Mouse (Mus musculus) frontal cortex, postnatal 25 days (tissue): ENCODE measurements around the gene Tulp2.

ENCODE experiments used
- DNase-seq, 2 experiments: peaks; one replicate each; pipeline ENCODE4 v3.0.0; 2022; ENCODE audit warnings: low spot score in 2 of 2

Tulp2 gene

DNA sequence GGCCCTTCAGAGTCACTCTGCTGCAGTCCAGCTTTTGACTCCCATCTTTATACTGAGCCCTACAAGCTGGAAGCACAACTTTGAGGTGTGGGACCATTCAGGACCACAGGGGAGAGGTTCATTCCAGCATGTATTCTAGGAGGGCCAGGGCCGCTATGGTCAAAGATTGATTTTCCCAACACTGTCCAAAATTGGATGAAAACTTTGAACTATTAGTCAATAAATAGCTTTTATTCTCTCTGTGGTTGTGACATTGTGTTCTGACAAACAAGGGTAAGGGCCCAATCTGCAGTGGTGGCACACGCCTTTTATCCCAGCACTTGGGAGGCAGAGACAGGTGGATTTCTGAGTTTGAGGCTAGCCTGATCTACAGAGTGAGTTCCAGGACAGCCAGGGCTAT lies 72.3 kb downstream of the Tulp2 start:
- DNase-seq: no peak

DNA sequence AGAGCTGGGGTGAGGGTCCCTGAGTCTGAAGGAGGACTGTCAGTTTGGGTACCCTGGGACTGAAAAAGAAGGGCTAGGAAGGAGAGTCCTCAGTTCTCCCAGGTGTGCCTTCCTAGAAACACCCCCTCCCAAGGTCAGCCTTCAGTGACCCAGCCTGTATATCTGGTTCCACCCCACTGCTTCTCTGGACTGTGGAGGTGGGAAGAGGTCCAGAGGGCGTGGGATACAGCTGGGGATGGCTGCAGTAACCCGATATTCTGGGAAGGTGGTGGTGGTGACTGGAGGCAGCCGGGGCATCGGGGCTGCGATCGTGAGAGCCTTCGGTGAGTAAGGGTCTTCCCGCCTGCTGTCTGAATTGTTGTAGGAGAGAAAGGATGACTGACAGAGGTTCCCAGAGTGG lies 73.1 kb downstream of the Tulp2 start, which contains the start of gene Hsd17b14:
Hsd17b14 (plus strand) TSS at position 150 of the 400 bp plus-strand sequence.
- DNase-seq: no peak

DNA sequence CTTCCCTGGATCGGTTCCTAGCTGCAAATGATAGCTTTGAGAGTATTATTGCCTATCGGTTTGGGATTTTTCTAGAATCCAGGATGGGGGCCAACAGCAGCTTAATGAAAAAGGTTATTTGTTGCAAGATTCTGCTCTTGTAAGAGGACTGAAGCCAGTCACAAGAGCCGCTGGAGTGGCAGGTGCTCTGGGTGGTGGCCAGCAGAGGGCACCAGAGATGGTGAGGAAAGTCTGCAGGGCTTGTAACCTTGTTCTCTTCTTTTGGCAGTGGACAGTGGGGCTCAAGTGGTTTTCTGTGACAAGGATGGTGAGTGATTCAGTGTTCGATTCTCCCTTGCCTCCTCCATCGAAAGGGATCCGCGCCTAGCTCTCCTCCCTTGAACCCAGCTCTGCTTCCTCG lies 74.1 kb downstream of the Tulp2 start:
- peak; percentile 52 to 69 for DNase-seq

DNA sequence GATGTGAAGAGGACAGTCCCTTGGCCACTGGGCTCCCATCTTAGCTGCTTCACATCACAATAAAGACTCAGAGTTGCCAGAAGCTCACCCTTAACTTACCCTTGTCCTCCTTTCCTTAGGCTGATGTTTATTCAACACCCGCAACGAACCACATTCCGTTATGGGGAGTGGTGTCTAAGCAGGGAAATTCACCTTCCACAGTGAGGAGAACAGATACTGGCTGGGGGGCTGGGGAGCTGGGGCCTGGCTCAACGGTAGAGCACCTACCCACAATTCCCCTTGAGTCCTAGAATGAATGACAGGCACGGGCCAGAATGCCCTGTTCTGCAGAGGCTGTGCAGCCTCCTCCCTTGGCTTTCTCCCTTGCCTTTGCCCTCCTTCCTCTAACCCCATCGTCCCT lies 77.2 kb downstream of the Tulp2 start:
- no peak for DNase-seq

DNA sequence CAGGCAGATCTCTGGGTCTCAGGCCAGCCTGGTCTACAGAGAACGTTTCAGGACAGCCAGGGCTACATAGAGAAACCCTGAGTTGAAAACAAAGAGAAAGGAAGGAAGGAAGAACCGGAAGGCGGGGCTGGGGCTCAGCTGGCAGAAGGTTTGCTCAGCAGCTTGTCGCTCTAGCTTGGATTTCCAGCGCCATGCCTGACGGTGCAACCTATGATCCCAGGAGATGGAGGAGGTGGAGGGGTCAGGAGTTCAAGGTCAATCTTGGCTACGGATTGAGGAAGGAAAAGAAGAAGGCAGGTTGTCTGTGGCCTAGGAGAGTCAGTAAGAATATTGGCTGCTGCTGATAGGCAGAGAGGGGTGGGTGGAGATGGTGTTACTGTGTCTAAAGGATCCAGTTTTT lies 78.6 kb downstream of the Tulp2 start:
- DNase-seq: no peak

DNA sequence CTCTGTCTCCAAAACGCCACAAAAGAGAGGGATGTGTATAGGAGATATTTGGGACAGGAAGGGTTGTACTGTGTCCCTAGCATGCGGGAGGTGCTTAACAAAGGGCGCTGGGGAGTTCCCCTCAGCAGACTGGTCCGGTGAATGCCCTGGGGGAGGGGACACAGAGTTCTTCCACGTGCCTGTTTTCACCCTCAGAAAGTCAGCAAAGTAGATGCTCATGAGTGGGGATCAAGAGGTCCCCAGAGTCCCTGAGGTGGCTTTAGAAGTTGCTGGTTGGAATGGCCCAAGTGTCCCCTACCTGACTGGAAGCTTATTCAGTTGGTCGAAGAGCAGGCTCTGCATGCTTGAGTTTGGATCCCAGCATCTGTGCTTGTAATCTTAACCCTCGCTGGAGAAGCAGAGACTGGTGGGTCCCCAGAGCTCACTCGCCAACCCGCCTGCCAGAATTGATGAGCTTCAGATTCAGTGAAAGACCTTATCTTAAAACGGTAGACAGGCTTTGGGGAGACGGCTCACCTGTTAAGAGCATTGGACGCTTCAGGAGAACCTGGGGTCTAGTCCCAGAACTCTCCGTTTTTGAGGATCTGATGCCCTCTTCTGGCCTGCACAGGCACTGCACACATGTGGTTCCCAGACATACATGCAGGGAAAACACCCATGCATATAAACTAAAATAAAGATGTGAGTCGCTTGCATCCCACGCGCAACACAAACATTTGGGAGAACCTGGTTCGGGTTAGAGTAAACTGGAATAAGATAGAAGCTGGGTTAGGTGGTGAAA lies 79.4 kb downstream of the Tulp2 start:
- DNase-seq: peak; percentile 70 to 72

DNA sequence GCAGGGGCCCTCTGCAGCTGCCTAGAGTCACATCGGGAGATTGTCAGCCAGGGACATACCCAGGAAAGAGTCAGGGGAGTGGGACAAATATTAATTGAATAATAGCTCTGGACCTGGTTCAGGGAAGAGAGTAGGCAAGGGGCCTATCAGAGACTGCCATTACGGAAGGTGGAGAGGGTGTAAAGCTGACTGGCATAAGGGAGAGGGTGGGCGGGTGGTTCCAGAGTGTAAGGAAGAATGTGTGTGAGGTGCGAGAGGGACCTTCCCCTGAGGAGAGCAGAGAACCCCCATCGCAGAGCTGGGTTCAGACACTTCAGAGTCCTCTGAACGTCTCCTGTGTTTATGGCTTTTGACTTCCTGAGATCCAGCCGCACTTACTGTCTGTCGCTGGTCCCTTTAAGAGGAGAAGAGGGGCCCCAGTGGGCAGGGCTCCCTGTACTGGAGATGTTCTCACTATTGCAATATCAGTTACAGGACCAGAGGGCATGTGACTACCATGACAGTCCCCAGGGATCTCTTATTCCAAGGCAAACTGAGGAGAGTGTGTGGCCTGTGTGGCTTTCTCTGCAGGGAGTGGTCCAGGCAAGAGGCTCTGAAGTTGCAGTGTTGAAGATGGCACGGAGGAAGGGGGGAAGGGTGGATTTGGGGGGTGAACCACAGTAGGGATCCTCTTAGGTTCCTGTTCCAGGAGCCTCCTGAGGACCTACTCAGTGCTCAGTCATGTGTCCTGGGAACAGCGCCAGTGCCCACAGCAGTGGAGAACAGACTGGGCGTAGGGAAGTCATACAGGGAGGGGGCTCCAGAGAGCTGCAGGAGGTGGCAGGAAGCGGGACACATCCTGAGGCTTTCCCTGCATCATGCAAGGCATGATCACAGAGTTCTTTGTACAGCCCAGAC lies 80.2 kb downstream of the Tulp2 start:
- DNase-seq: no peak

DNA sequence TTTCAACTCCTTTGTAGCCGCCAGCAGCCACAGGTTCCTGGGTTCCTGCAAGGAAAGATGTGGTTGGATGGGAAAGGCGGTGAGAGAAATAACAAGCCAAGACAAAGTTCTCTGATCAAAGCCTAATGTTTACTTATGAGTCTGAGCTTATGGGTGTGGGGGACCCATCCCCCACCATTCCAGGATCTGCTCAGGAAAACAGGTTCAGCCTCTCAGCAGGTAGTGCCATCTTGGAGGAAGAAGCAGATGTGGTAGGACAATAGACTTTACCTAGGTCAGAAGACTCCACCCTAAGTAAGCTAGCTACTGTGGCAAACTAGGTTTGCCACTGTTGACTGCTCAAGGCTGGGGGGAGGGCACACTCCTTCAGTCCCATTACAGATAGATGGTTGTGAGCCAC lies 83.1 kb downstream of the Tulp2 start:
- no peak for DNase-seq

DNA sequence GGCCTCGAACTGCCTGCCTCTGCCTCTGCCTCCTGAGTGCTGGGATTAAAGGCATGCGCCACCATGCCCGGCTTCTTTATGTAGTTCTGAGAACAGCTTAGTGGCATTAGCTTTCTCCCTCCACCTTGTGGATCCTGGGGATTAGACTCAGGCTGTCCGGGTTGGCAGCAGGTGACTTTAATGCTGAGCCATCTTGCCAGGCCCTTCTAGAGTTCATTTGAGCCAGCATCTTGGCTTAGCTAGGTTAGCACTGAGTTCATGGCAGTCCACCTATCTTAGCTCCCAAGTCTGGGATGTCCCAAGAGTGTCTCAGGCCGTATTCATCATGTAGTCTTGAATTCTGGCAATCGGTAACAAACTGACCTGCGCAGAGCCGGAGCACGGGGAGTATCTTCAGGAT lies 83.8 kb downstream of the Tulp2 start:
- no peak for DNase-seq

DNA sequence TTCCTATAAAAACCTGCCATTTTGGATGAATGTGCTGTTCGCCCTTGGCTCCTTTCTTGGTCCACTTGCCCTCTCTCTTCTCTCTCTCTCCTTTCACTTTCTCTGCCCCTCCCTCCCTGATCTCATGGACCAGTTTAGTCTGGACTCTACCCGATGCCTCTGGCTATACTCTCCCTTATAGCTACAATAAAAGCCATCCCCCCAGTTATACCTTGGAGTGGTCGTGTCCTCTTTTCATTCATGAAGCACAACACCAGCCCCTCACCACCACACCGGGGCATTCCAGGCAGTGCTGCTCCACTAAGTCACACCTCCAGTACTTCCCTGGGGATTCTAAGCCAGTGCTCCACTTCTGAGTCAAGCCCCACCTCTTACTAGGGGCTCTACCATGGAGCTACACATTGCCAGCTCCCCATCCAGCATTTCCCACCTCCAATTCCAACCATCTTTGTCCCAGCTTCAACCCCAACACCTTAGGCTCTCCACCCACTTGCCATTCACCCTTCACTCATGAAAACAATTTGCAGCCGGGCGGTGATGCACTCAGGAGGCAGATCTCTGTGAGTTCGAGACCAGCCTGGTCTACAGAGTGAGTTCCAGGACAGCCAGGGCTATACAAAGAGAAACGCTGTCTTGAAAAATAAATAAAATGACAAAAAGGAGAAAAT lies 85.6 kb downstream of the Tulp2 start:
- DNase-seq: no peak

DNA sequence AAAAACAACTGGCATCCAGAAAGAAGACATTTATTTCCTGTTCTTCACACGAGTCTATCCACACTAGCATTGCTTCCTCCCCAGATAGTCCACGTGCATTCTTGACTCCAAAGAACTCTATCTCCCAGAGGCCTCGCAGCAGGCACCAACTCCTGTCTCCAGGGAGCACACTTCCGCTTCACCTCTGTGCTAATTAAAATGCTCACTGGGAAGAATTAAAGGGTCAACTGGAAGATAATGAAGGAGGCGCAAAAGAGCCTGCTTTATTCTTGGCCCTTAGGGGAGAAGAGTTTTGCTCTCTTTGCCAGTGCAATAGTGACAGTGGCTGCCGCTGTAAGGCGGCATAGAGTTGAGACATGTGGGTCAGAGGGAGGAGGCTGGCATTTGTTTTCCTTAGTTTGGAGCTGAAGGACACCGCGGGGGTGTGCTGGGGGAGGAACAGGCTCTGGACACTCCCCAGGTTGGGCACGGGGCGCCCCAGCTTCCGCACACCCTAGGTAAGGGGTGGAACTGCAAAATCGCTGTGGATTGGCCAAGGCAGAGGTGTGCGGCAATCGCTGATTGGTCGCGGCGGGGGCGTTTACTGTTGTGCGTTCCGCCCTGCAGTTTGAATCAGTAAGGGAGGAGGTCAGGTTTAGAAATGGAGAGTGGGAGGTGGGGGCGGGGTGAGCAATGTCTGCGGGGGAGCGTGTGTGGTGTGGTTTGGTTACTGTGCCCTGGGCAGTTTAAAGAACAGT lies 86.3 kb downstream of the Tulp2 start:
- peak; percentile 63 to 69 for DNase-seq

DNA sequence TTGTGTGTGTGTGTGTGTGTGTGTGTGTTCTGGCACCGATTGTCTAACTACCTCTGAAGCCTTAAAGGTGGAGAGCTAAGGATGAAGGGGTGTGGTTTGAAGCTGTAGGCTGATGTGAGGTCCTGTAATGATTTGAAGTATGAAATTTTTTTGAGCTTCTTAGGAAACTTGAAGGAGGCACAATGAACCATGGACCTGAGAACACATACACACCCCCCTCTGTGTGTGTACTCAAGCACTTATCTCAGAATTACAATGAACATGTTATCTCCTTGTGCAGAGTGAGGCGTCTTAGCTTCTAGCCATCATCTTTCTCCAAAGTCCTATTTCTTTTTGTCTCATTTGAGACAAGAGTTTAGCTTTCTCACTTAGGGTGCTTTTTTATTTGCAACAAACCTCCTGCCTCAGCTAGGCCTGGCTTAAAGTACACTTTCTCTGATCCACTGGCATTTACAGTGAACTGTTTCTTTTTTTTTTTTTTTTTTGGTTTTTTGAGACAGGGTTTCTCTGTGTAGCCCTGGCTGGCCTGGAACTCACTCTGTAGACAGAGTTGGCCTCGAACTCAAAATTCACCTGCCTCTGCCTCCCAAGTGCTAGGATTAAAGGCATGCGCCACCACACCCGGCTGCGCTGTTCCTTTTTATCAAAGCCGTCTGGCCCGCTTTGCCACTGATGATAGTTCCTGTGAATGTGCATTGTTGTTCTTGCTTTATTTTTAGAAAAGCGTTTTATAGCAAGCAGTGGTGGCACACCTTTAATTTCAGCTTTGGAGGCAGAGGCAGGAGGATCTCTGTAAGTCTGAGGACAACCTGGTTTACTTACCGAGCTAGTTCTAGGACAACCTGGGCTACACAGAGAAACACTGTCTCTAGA lies 87.2 kb downstream of the Tulp2 start:
- DNase-seq: no peak

DNA sequence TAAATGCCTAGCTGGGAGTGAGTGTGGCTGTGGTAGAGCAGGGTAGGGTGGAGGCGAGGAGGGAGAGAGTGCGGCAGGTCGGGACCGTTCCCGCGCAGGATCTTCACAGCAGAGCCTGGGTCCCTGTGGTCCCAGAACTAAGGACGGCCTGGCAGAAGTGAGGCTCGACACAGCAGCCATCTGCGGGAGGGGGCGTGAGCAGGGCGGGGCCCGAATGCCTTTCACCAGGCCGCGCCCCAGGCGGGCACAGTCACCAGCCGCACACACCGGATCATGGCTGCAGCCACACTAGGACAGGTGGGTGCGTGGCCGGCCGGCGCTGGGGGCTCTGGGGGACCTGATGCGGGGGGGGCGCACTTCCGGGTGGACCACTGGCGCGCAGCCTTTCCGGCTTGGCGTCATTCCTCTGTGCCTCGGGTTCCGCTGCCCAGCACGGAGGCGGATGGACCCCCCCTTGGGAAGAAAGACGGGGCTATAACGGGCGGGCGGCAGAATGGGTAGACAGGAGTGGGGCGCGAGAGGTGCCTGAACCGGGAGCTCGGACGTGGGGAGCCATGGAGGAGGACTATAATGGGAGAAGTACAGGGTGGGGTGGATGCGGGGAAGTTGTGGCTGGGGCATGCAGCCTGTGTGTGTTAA lies 88.5 kb downstream of the Tulp2 start, which contains the start of gene Bcat2:
Bcat2 (plus strand) TSS at position 51 of the 639 bp plus-strand sequence.
- peak; percentile 39 to 43 for DNase-seq

DNA sequence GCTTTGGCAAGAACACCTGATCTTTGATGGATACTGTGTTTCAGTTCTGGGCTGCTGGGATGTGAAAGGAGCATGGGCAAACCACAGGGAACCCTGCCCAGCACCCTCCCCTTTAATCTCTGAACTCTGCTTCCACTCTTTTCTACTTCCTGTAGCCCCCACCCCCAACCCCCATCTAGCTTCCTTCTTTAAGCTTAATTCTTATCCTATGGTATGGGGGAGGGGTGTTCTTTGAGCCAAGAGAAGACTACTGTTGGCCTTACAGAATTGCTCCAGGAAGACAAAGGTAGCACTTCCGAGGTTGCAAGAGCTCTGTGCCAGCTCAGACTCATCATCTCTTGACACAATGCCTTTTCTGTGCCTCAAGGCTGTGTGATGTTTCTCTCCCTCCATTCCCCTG lies 90.3 kb downstream of the Tulp2 start:
- DNase-seq: no peak
